9 mouse cellular contexts compared by ENCODE assay signal in the genomic region with DNA sequence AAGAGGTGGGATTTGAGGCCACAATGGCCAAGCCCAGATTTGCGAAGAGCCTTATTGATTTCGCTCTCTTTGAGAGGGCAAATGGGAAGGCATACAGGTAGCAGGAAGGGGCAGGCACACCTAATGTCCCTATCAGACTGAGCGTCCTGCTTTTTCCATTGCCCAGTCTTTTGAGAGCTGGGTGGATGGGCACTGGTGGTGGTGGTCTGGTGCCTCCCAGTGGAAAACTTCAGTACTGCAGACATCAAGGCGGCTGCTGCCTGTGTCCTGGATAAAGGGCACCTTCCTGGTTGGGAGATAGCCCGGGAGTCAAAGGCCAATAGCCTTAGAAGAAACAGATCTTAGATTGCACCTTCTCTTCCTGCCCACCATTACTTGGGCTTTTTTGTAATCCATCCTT. TPM values are rescaled to one million over a fixed set of nuclear protein-coding genes. Genes with fewer than 3 reads are reported as not detected.
DNase-seq lines count a peak whose midpoint lies in the region; ATAC-seq and TF ChIP-seq lines count a peak whose summit lies in the region.
"Had no signal": no experiment of that assay in that cellular context is flagged by ENCODE, and none has a peak within 500 bp of the region (broad histone marks: within the 10 kb centered on the region; RNA-seq: fewer than 3 reads in every experiment).

No protein-coding gene starts in this region.

- POLR2A ChIA-PET in Patski (lab: Charles Lee) = no interaction called here

- CTCF ChIA-PET in Patski (lab: Charles Lee) = no interaction called here

- TF ChIP-seq CTCF in Patski (IDR thresholded peaks at IDR 0.05) = peak; percentile 88

- in situ Hi-C loops in Patski (cut with MboI; ENCODE audit: low pct_unique_long_range_greater_than_20kb) = loop anchor here (5.0 to 10.0 kb wide), 2 partner anchors 273 to 535 kb away; no protein-coding TSS in a partner anchor

- ATAC-seq in Patski = peak; percentile 60

- peak; percentile 91 for DNase-seq in 3T3-L1 (ENCODE audit: low read depth, low spot score)
- DNase-seq in Patski (ENCODE audit: low read depth, low spot score) = no peak
- peak; percentile 88 to 97 for DNase-seq in cerebellum, postnatal 36 days
- DNase-seq in gastrocnemius, postnatal 4 days (ENCODE audit: low spot score in 2 of 2) = peak; percentile 53 to 70
- DNase-seq in kidney, postnatal 4 days = peak; percentile 84 to 87
- DNase-seq in lung, postnatal 10 days = peak; percentile 82
- DNase-seq in right cerebral cortex, adult 2 months (ENCODE audit: low spot score in 2 of 2) = peak; percentile 76 to 81
- DNase-seq in urinary bladder, postnatal 36 days (ENCODE audit: low spot score in 2 of 2) = peak; percentile 75 to 76

- peaks cover 12% of the 10 kb centered on the region for H3K27me3 ChIP-seq in Patski

RNA-seq across cellular contexts. Expression of a gene that starts 47.4 kb away (rescaled TPM):
- not detected for polyA plus RNA-seq in Patski (2021)
- total RNA-seq in gastrocnemius, postnatal 4 days (2021) = under 1 TPM in 1 of 2 experiments, not detected in 1; 0.44 TPM
- polyA plus RNA-seq: stomach, embryonic 14.5 days had no signal
